Mouse (Mus musculus): ENCODE results near the gene Ugcg. TPM values are rescaled to one million over a fixed set of nuclear protein-coding genes. Genes with fewer than 3 reads are reported as not detected.

Ugcg gene
- total and polyA plus RNA-seq, 2 experiments from 2014 or later: 18.5 to 66.4 TPM

DNA sequence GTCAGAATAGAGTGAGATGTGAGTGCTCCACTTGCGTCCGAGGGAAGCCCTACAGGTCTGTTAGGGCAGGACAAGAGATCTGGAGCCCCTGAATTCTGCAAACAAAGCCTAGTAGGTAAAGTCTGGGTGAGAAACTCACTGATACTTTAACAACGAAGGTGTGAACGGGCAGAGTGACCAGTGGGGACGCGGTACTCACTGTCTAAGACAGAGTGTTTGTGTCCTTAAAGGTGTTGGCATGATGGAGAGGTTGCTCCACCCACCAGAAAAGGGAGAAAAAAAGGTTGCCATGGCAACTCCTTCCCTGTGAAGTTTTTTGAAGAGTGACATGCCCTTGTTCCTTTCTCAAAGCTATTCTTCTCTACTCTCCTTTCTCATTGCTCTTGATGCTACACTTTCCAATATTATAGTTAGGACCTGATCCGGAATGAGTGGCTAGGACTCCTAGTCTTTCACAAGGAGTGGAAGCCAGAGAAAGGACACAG is 75.6 kb downstream of the Ugcg start:
- Histone ChIP-seq H3K9ac (no peak overlapping the region), H3K27ac (ENCODE audit: low read depth, low read length) (no peak overlapping the region), H3K4me3 (ENCODE audit: low read depth, low read length) (no peak overlapping the region), H3K36me3 (ENCODE audit: insufficient read depth) (no peaks in the 10 kb centered on the region), H3K4me2 (ENCODE audit: low read depth) (no peak overlapping the region), H3K4me1 (ENCODE audit: insufficient read depth) (no peaks in the 10 kb centered on the region), H3K27me3 (ENCODE audit: insufficient read depth, low read length) (no peaks in the 10 kb centered on the region), H3K9me3 (ENCODE audit: low read length) (no peaks in the 10 kb centered on the region)
- DNase-seq: no peak
- 83% methylated on average over 7 of the region's 7 CpGs for WGBS
- no peak for TF ChIP-seq CTCF (IDR thresholded peaks at IDR 0.05; ENCODE audit: low read depth)
- ATAC-seq: no peak

DNA sequence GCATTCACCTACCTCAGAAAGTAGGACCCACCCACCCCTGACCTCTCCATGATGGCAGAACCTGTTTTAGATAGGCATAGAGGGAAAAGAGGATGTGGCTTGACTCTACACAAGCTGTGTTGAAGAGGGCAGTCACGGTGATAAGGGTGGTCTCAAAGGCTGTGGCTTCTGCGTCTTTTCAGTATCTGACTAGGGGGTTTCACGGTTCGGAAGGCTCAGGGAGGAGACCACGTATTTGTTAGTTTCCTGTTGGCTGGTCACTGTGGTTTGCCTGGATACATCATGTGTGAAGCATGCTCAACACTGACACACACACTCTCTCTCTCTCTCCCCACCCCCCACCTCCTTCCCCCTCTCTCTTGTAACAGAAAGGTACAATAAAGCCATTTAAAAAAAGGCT is 76.1 kb downstream of the Ugcg start:
- H3K27ac ChIP-seq (ENCODE audit: low read depth, low read length): no peak overlapping the region
- no peaks in the 10 kb centered on the region for H3K4me1 ChIP-seq (ENCODE audit: insufficient read depth)
- no peaks in the 10 kb centered on the region for H3K27me3 ChIP-seq (ENCODE audit: insufficient read depth, low read length)
- 92% methylated on average over 5 of the region's 5 CpGs for WGBS
- TF ChIP-seq CTCF (IDR thresholded peaks at IDR 0.05; ENCODE audit: low read depth): no peak
- H3K9ac ChIP-seq: no peak overlapping the region
- H3K36me3 ChIP-seq (ENCODE audit: insufficient read depth): no peaks in the 10 kb centered on the region
- no peak overlapping the region for H3K4me3 ChIP-seq (ENCODE audit: low read depth, low read length)
- DNase-seq: no peak
- no peak for ATAC-seq
- H3K4me2 ChIP-seq (ENCODE audit: low read depth): no peak overlapping the region
- no peaks in the 10 kb centered on the region for H3K9me3 ChIP-seq (ENCODE audit: low read length)

DNA sequence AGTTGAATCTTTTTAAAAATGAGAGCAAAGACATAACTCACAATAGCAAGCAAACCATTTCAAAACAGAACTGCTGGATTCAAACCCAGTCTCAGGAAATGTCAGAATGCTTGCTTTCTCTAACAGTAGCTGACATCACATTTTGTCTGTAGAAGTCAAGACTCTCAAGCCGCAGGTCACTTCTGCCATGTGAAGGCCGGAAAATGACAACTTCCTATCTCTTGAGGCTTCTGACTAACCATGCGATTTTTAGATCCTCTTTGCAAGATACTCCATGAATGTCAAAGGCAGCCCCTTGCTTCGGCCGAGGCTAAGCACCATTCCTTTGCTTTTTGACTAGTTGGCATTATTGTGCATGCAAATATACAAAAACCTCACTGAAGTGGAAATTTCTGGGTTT is 76.6 kb downstream of the Ugcg start:
- H3K27me3 ChIP-seq (ENCODE audit: insufficient read depth, low read length): no peaks in the 10 kb centered on the region
- ATAC-seq (no peak), DNase-seq (no peak)
- WGBS: 94% methylated on average over 5 of the region's 5 CpGs
- no peak overlapping the region for H3K9ac ChIP-seq
- TF ChIP-seq CTCF (IDR thresholded peaks at IDR 0.05; ENCODE audit: low read depth): no peak
- H3K4me1 ChIP-seq (ENCODE audit: insufficient read depth): no peaks in the 10 kb centered on the region
- no peak overlapping the region for H3K27ac ChIP-seq (ENCODE audit: low read depth, low read length)
- H3K9me3 ChIP-seq (ENCODE audit: low read length): no peaks in the 10 kb centered on the region
- H3K36me3 ChIP-seq (ENCODE audit: insufficient read depth): no peaks in the 10 kb centered on the region
- no peak overlapping the region for H3K4me2 ChIP-seq (ENCODE audit: low read depth)
- no peak overlapping the region for H3K4me3 ChIP-seq (ENCODE audit: low read depth, low read length)

Other genes starting within 250 kb of the Ugcg start
- 3.7 and 5.6 TPM in 2 replicates for gene Zkscan16, start 245.6 kb upstream of the Ugcg start, total RNA-seq (2014; rRNA removed)
- 0.44 and 1.5 TPM in 2 replicates for gene Zkscan16, start 245.6 kb upstream of the Ugcg start, polyA plus RNA-seq (2015; fragmentation: Nextera tagmentation; extraction: Ambion mirVana)
- gene Ptgr1, start 202.1 kb upstream of the Ugcg start, total RNA-seq (2014; rRNA removed): 2.0 and 2.8 TPM in 2 replicates
- 3.2 and 3.8 TPM in 2 replicates for gene Ptgr1, start 202.1 kb upstream of the Ugcg start, polyA plus RNA-seq (2015; fragmentation: Nextera tagmentation; extraction: Ambion mirVana)
- gene Dnajc25, start 194.2 kb upstream of the Ugcg start, total RNA-seq (2014; rRNA removed): 4.5 and 5.7 TPM in 2 replicates
- 4.6 and 8.5 TPM in 2 replicates for gene Dnajc25, start 194.2 kb upstream of the Ugcg start, polyA plus RNA-seq (2015; fragmentation: Nextera tagmentation; extraction: Ambion mirVana)
- gene Gm20503, start 186.0 kb upstream of the Ugcg start, total RNA-seq (2014; rRNA removed): not detected in 2 replicates
- gene Gm20503, start 186.0 kb upstream of the Ugcg start, polyA plus RNA-seq (2015; fragmentation: Nextera tagmentation; extraction: Ambion mirVana): 8.6 and 11.8 TPM in 2 replicates
- gene Gng10, start 154.2 kb upstream of the Ugcg start, total RNA-seq (2014; rRNA removed): 158 and 219 TPM in 2 replicates
- 315 and 342 TPM in 2 replicates for gene Gng10, start 154.2 kb upstream of the Ugcg start, polyA plus RNA-seq (2015; fragmentation: Nextera tagmentation; extraction: Ambion mirVana)
- gene AI481877, start 50.3 kb upstream of the Ugcg start, total RNA-seq (2014; rRNA removed): not detected in 2 replicates
- gene AI481877, start 50.3 kb upstream of the Ugcg start, polyA plus RNA-seq (2015; fragmentation: Nextera tagmentation; extraction: Ambion mirVana): not detected in 2 replicates
- gene Susd1, start 249.4 kb downstream of the Ugcg start, total RNA-seq (2014; rRNA removed): 7.9 and 8.7 TPM in 2 replicates
- gene Susd1, start 249.4 kb downstream of the Ugcg start, polyA plus RNA-seq (2015; fragmentation: Nextera tagmentation; extraction: Ambion mirVana): 1.2 and 1.6 TPM in 2 replicates

All from forebrain, postnatal 0 days (tissue).